Mouse (Mus musculus): ENCODE measurements at regions not wholly inside any gene's neighbourhood (a gene's known extent, or its start where the extent isn't known, plus 50 kb on each side); places are given as distances from the start of the nearest gene placed in this dataset.

- H3K27ac ChIP-seq (ENCODE audit: poor library complexity, severe bottlenecking), result no peak overlapping the region
- no peak overlapping the region for H3K9ac ChIP-seq
- WGBS, result 27% methylated on average over 2 of the region's 2 CpGs
- no peak for ATAC-seq (ENCODE audit: insufficient number of reproducible peaks, low FRiP score)
- H3K4me2 ChIP-seq, result no peak overlapping the region
- H3K9me3 ChIP-seq (replicated peaks), result no peaks in the 10 kb centered on the region
- no peaks in the 10 kb centered on the region for H3K27me3 ChIP-seq (replicated peaks)
- peaks cover 8% of the 10 kb centered on the region for H3K4me1 ChIP-seq (replicated peaks)
- H3K4me3 ChIP-seq, result no peak overlapping the region
- H3K36me3 ChIP-seq, result no peaks in the 10 kb centered on the region
Measured at GRCm38 (mm10) chr14:68922035-68922434, 372.1 kb downstream of the Synb start.

DNA sequence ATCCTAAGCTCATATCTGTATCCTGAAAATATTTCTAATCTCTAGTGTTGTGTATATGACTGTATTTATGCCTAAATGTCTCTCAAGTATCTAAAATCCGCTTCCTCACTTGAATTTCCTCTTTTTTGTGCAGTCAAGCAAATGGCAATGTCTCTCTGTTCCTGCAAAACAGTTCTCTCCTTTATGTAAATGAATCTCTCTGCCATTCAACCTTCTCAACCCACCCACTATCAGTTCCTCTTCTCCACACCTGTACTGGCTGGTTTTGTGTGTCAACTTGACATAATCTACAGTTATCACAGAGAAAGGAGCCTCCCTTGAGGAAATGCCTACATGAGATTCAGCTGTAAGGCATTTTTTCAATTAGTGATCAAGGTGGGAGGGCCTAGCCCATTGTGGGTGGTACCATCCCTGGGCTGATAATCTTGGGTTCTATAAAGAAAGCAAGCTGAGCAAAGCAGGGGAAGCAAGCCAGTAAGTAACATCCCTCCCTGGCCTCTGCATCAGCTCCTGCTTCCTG, 375.5 kb downstream of the Synb start:
- ATAC-seq (ENCODE audit: insufficient number of reproducible peaks, low FRiP score), result no peak
- no peak overlapping the region for H3K4me2 ChIP-seq
- H3K27me3 ChIP-seq (replicated peaks), result no peaks in the 10 kb centered on the region
- H3K4me1 ChIP-seq (replicated peaks), result peaks cover 8% of the 10 kb centered on the region
- H3K4me3 ChIP-seq, result no peak overlapping the region
- WGBS, result 69% methylated on average over 1 of the region's 1 CpGs
- H3K36me3 ChIP-seq, result no peaks in the 10 kb centered on the region
- no peak overlapping the region for H3K9ac ChIP-seq
- no peaks in the 10 kb centered on the region for H3K9me3 ChIP-seq (replicated peaks)
- no peak overlapping the region for H3K27ac ChIP-seq (ENCODE audit: poor library complexity, severe bottlenecking)

DNA sequence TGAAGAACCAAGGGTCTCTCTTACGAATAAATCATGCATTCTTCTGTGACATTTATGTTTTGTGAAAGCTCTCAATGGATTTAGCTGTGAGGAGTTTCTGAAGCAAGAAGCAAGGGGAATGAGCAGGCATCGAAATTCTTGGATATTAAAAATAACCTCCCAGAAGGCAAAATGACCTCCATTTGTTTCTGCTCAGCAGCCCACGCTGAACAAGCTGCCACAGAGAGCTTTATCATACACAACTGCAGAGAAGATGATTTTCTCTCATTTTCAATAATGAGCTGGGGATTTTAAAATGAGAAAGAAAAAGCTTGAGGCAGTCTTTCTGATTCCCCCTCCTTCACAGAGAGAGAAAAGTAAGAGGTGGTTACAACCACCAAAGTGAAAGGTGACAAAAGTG, 394.2 kb downstream of the Synb start:
- no peak overlapping the region for H3K9ac ChIP-seq
- no peaks in the 10 kb centered on the region for H3K9me3 ChIP-seq (replicated peaks)
- no peak overlapping the region for H3K27ac ChIP-seq (ENCODE audit: poor library complexity, severe bottlenecking)
- H3K4me2 ChIP-seq, result no peak overlapping the region
- H3K4me1 ChIP-seq (replicated peaks), result no peaks in the 10 kb centered on the region
- no peaks in the 10 kb centered on the region for H3K36me3 ChIP-seq
- no peak for ATAC-seq (ENCODE audit: insufficient number of reproducible peaks, low FRiP score)
- 79% methylated on average over 3 of the region's 3 CpGs for WGBS
- H3K27me3 ChIP-seq (replicated peaks), result no peaks in the 10 kb centered on the region
- no peak overlapping the region for H3K4me3 ChIP-seq

DNA sequence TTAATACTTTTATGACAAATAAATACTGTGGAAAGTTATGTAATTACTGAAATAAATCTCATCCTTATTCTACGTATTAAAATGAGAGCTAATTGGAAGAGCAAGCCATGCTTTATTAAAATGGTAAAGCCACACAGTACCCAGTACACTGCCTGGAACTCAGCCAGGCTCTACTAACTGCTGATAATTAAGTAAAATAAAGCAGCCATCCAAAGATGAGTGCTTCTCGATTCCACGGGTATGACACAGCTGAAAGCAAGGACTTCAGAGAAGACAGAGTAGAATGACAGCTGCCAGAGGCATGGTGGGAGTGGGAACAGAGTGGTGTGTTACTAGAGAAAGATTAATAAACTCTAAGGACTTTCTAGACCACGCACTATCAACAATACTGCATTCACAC, 416.9 kb downstream of the Synb start:
- Histone ChIP-seq H3K9ac (no peak overlapping the region), H3K4me3 (no peak overlapping the region)
- no peak for ATAC-seq (ENCODE audit: insufficient number of reproducible peaks, low FRiP score)

GRCm38 (mm10) chr14:68861071-68861470, 433.0 kb downstream of the Synb start:
- Histone ChIP-seq H3K4me3 (no peak overlapping the region), H3K27me3 (replicated peaks) (no peaks in the 10 kb centered on the region), H3K27ac (ENCODE audit: poor library complexity, severe bottlenecking) (no peak overlapping the region), H3K9me3 (replicated peaks) (0 out of 2 replicates have a peak, but pooled peaks cover 2% of the 10 kb centered on the region), H3K4me2 (no peak overlapping the region), H3K4me1 (replicated peaks) (no peaks in the 10 kb centered on the region), H3K36me3 (no peaks in the 10 kb centered on the region), H3K9ac (no peak overlapping the region)
- WGBS, result 85% methylated on average over 3 of the region's 3 CpGs
- no peak for ATAC-seq (ENCODE audit: insufficient number of reproducible peaks, low FRiP score)

More for the DNA sequence above, 416.9 kb downstream of the Synb start:
- no peaks in the 10 kb centered on the region for H3K27me3 ChIP-seq (replicated peaks)
- no peak overlapping the region for H3K4me2 ChIP-seq
- no peak overlapping the region for H3K27ac ChIP-seq (ENCODE audit: poor library complexity, severe bottlenecking)
- H3K9me3 ChIP-seq (replicated peaks), result no peaks in the 10 kb centered on the region
- no peaks in the 10 kb centered on the region for H3K36me3 ChIP-seq
- no peaks in the 10 kb centered on the region for H3K4me1 ChIP-seq (replicated peaks)
- 65% methylated on average over 4 of the region's 4 CpGs for WGBS

DNA sequence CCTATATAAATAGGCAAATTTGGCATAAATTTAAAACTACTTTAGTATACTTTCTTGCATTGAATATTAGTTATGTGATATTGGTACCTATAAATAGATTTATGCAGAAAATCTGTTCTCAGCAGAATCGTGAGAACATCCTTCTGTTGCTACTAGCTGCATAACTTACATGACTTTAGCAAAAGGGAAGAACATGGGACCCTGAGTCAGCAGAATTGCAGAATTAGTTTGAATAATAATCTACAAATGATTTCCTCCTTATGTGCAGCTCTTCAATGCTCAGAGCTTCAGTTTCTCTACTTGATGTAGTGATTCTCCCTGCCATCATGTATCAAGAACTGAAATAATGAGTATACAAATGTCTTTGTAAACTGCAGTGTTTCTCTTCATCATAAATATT, 436.2 kb downstream of the Synb start:
- no peak overlapping the region for H3K27ac ChIP-seq (ENCODE audit: poor library complexity, severe bottlenecking)
- no peak for ATAC-seq (ENCODE audit: insufficient number of reproducible peaks, low FRiP score)

DNA sequence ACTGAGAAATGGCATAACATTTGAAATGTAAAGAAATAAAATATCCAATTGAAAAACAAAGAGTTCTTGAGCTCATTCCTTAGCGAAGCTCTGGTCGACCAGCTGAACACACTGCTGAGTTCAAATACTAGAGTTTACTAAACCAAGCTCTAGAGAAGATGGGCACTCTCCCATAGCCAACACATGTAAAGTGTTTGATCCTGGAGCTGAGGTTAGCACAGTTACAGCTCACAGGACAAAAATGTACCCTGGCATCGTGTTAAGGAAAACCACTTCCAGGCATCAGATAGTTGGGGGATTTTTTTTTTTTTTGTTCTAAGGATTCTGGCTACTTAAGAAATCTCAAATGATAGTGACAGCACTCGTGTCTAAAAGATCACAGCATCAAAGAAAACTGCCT, 445.6 kb downstream of the Synb start:
- 65% methylated on average over 4 of the region's 4 CpGs for WGBS
- Histone ChIP-seq H3K4me2 (no peak overlapping the region), H3K9me3 (replicated peaks) (no peaks in the 10 kb centered on the region), H3K36me3 (no peaks in the 10 kb centered on the region), H3K4me3 (no peak overlapping the region), H3K9ac (no peak overlapping the region), H3K27ac (ENCODE audit: poor library complexity, severe bottlenecking) (no peak overlapping the region), H3K4me1 (replicated peaks) (no peaks in the 10 kb centered on the region), H3K27me3 (replicated peaks) (no peaks in the 10 kb centered on the region)
- no peak for ATAC-seq (ENCODE audit: insufficient number of reproducible peaks, low FRiP score)

More for the DNA sequence above, 436.2 kb downstream of the Synb start:
- Histone ChIP-seq H3K36me3 (no peaks in the 10 kb centered on the region), H3K9ac (no peak overlapping the region), H3K4me2 (no peak overlapping the region), H3K4me3 (no peak overlapping the region), H3K9me3 (replicated peaks) (0 out of 2 replicates have a peak, but pooled peaks cover 2% of the 10 kb centered on the region), H3K4me1 (replicated peaks) (no peaks in the 10 kb centered on the region), H3K27me3 (replicated peaks) (no peaks in the 10 kb centered on the region)
- WGBS, result 63% methylated on average over 1 of the region's 1 CpGs

DNA sequence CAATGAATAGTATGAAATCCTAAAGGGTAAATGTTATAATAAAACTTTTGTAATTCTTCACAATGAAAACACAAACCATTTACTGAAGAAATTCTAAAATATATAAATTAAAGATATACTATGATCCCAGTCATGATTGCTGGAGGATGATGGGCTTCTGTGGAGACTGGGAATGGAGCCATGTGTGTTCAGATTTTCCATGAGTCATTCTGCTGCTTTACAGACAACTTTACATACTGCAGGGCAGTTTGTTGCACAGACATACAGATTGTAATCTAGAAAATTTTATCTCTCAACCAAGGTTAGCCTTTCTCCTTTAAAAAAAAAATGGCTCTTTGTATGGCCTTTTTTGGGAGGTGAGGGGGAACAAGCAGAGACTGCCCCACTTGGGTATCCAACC, 446.5 kb downstream of the Synb start:
- H3K4me1 ChIP-seq (replicated peaks), result no peaks in the 10 kb centered on the region

DNA sequence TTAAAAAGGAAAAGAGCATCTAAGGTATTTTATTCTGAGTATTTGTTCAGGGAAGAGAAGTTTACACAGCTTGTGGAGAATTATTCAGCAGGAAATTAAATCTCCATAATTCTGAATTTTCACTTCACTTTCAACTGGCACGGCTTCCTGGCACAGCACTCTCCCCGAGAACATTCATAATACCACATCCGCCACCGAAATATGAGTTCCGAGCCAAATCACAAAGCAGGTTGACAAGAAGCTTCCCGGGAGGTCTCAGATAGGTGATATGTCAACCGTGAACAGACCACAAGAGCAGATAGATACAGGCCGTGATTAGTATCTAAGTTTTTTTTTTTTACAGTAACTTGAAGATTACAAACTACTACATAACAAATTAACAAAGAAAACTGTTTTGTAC, 473.9 kb downstream of the Synb start:
- Histone ChIP-seq H3K4me3 (no peak overlapping the region), H3K27me3 (replicated peaks) (no peaks in the 10 kb centered on the region), H3K9ac (no peak overlapping the region), H3K36me3 (no peaks in the 10 kb centered on the region), H3K4me1 (replicated peaks) (no peaks in the 10 kb centered on the region), H3K27ac (ENCODE audit: poor library complexity, severe bottlenecking) (no peak overlapping the region), H3K4me2 (no peak overlapping the region), H3K9me3 (replicated peaks) (no peaks in the 10 kb centered on the region)
- no peak for ATAC-seq (ENCODE audit: insufficient number of reproducible peaks, low FRiP score)
- 83% methylated on average over 8 of the region's 8 CpGs for WGBS

More for the DNA sequence above, 446.5 kb downstream of the Synb start:
- H3K4me3 ChIP-seq, result no peak overlapping the region
- H3K27me3 ChIP-seq (replicated peaks), result no peaks in the 10 kb centered on the region
- H3K9ac ChIP-seq, result no peak overlapping the region
- no peak overlapping the region for H3K4me2 ChIP-seq
- H3K9me3 ChIP-seq (replicated peaks), result no peaks in the 10 kb centered on the region
- no peak for ATAC-seq (ENCODE audit: insufficient number of reproducible peaks, low FRiP score)
- H3K27ac ChIP-seq (ENCODE audit: poor library complexity, severe bottlenecking), result no peak overlapping the region
- no peaks in the 10 kb centered on the region for H3K36me3 ChIP-seq

DNA sequence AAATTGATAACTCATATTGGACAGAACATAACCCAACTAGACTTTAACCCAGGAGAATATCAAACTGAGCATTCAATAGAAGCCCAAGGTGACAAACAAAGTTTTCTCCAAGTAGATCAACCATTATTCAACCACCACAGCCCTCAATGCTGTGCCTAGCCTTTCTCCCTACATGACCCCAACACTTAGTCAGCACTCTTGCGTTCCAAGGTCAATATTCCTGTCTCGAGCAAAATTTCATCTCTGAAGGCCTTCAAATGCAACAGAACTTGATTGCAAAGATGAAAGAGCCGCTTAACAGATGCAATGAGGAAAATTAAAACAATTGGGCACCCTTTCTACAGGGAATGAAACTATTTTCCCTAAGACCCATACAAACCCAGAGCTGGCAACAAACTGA, 485.1 kb downstream of the Synb start:
- Histone ChIP-seq H3K27ac (ENCODE audit: poor library complexity, severe bottlenecking) (no peak overlapping the region), H3K36me3 (no peaks in the 10 kb centered on the region), H3K9me3 (replicated peaks) (no peaks in the 10 kb centered on the region), H3K4me2 (no peak overlapping the region), H3K4me3 (no peak overlapping the region), H3K9ac (no peak overlapping the region), H3K27me3 (replicated peaks) (no peaks in the 10 kb centered on the region), H3K4me1 (replicated peaks) (no peaks in the 10 kb centered on the region)
- WGBS, result 80% methylated on average over 3 of the region's 3 CpGs
- no peak for ATAC-seq (ENCODE audit: insufficient number of reproducible peaks, low FRiP score)

GRCm38 (mm10) chr14:68807918-68808317, 486.2 kb downstream of the Synb start:
- Histone ChIP-seq H3K9me3 (replicated peaks) (no peaks in the 10 kb centered on the region), H3K36me3 (no peaks in the 10 kb centered on the region), H3K4me1 (replicated peaks) (no peaks in the 10 kb centered on the region), H3K27ac (ENCODE audit: poor library complexity, severe bottlenecking) (no peak overlapping the region), H3K27me3 (replicated peaks) (no peaks in the 10 kb centered on the region), H3K4me2 (no peak overlapping the region), H3K9ac (no peak overlapping the region), H3K4me3 (no peak overlapping the region)
- no peak for ATAC-seq (ENCODE audit: insufficient number of reproducible peaks, low FRiP score)
- 55% methylated on average over 3 of the region's 3 CpGs for WGBS

DNA sequence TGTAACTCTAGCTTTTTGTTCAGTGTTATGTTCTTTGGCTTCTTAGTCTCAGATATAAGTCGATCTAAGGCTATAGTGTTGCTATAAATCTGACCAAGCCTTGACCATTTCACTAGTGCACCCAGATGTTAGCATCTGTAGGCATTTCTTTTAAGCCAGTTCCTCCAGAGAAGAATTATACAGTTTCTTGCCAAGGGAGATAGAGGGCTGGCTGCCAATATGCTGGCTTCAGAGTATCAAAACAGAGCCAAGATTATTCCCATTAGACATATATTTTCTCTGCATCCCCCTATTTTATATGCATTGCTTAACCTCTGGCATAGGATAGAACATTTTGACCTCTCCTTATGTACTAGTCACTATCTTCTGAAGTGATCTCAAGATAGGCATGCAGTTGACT, 487.5 kb downstream of the Synb start:
- H3K9me3 ChIP-seq (replicated peaks), result no peaks in the 10 kb centered on the region
- 82% methylated on average over 1 of the region's 1 CpGs for WGBS
- no peaks in the 10 kb centered on the region for H3K27me3 ChIP-seq (replicated peaks)
- H3K9ac ChIP-seq, result no peak overlapping the region
- H3K36me3 ChIP-seq, result no peaks in the 10 kb centered on the region
- H3K4me1 ChIP-seq (replicated peaks), result no peaks in the 10 kb centered on the region
- H3K27ac ChIP-seq (ENCODE audit: poor library complexity, severe bottlenecking), result no peak overlapping the region
- ATAC-seq (ENCODE audit: insufficient number of reproducible peaks, low FRiP score), result no peak
- H3K4me2 ChIP-seq, result no peak overlapping the region
- no peak overlapping the region for H3K4me3 ChIP-seq

Data from heart, embryonic 12.5 days (tissue).